Mouse (Mus musculus): ENCODE measurements around the gene Synpo2.

Synpo2 gene

GRCm38 (mm10) chr3:123166450-123166849, 69.5 kb downstream of the Synpo2 start:
- DNase-seq (ENCODE audit: low read depth, low spot score), result no peak

- DNase-seq (ENCODE audit: low read depth, low spot score), result no peak
Measured at GRCm38 (mm10) chr3:123164183-123164582, 71.8 kb downstream of the Synpo2 start.

- DNase-seq (ENCODE audit: low read depth, low spot score), result no peak
Measured at GRCm38 (mm10) chr3:123163192-123163523, 72.8 kb downstream of the Synpo2 start.

- DNase-seq (ENCODE audit: low read depth, low spot score), result no peak
Measured at GRCm38 (mm10) chr3:123162289-123163191, 73.4 kb downstream of the Synpo2 start.

GRCm38 (mm10) chr3:123160792-123161191, 75.2 kb downstream of the Synpo2 start:
- peak; percentile 58 for DNase-seq (ENCODE audit: low read depth, low spot score)

GRCm38 (mm10) chr3:123159139-123159824, 76.7 kb downstream of the Synpo2 start:
- peak; percentile 58 for DNase-seq (ENCODE audit: low read depth, low spot score)

- DNase-seq (ENCODE audit: low read depth, low spot score), result peak; percentile 26
Measured at GRCm38 (mm10) chr3:123158579-123158978, 77.4 kb downstream of the Synpo2 start.

GRCm38 (mm10) chr3:123153337-123153736, 82.6 kb downstream of the Synpo2 start:
- no peak for DNase-seq (ENCODE audit: low read depth, low spot score)

- DNase-seq (ENCODE audit: low read depth, low spot score), result no peak
Measured at GRCm38 (mm10) chr3:123152911-123153310, 83.0 kb downstream of the Synpo2 start.

GRCm38 (mm10) chr3:123150523-123151135, 85.3 kb downstream of the Synpo2 start:
- no peak for DNase-seq (ENCODE audit: low read depth, low spot score)

- DNase-seq (ENCODE audit: low read depth, low spot score), result peak; percentile 25
Measured at GRCm38 (mm10) chr3:123149380-123150162, 86.4 kb downstream of the Synpo2 start.

- DNase-seq (ENCODE audit: low read depth, low spot score), result no peak
Measured at GRCm38 (mm10) chr3:123148641-123149040, 87.3 kb downstream of the Synpo2 start.

- no peak for DNase-seq (ENCODE audit: low read depth, low spot score)
Measured at GRCm38 (mm10) chr3:123146557-123146956, 89.4 kb downstream of the Synpo2 start.

GRCm38 (mm10) chr3:123145942-123146341, 90.0 kb downstream of the Synpo2 start:
- no peak for DNase-seq (ENCODE audit: low read depth, low spot score)

- DNase-seq (ENCODE audit: low read depth, low spot score), result no peak
Measured at GRCm38 (mm10) chr3:123143412-123143811, 92.5 kb downstream of the Synpo2 start.

- DNase-seq (ENCODE audit: low read depth, low spot score), result no peak
Measured at GRCm38 (mm10) chr3:123142298-123142697, 93.7 kb downstream of the Synpo2 start.

GRCm38 (mm10) chr3:123141069-123141468, 94.9 kb downstream of the Synpo2 start:
- no peak for DNase-seq (ENCODE audit: low read depth, low spot score)

- no peak for DNase-seq (ENCODE audit: low read depth, low spot score)
Measured at GRCm38 (mm10) chr3:123140134-123140533, 95.8 kb downstream of the Synpo2 start.

GRCm38 (mm10) chr3:123139619-123140018, 96.3 kb downstream of the Synpo2 start:
- DNase-seq (ENCODE audit: low read depth, low spot score), result no peak

GRCm38 (mm10) chr3:123138274-123139003, 97.5 kb downstream of the Synpo2 start:
- DNase-seq (ENCODE audit: low read depth, low spot score), result no peak

- DNase-seq (ENCODE audit: low read depth, low spot score), result no peak
Measured at GRCm38 (mm10) chr3:123132101-123132500, 103.8 kb downstream of the Synpo2 start.
